Mouse (Mus musculus) liver, adult 2 months (tissue): ENCODE results near the gene Nfam1. TPM values are rescaled to one million over a fixed set of nuclear protein-coding genes. Genes with fewer than 3 reads are reported as not detected.
A peak's percentile ranks its signal among the peaks of the same experiment; 100 is the strongest.

Experiments
- DNase-seq: peaks from one replicate; pipeline ENCODE4 v3.0.0-alpha.2; 2011; ENCODE audit warnings: low read depth, low spot score; ENCODE audit errors: extremely low read depth
- H3K27ac ChIP-seq: fragments of 200-500 bp; replicated peaks from 2 replicates; pipeline ENCODE4 v1.5.1; 2012; ENCODE audit warnings: low read depth, mild to moderate bottlenecking, control low read depth, inconsistent platforms, low read length; ENCODE audit not compliant: insufficient read depth
- H3K27me3 ChIP-seq: fragments of 200-500 bp; 2 replicates; pipeline ENCODE4 v1.6.1; 2012; ENCODE audit warnings: mild to moderate bottlenecking, moderate library complexity, low read length, inconsistent platforms; ENCODE audit not compliant: control insufficient read depth, insufficient read depth
- H3K36me3 ChIP-seq: fragments of 200-500 bp; 2 replicates; pipeline ENCODE4 v1.6.1; 2012; ENCODE audit warnings: low read length, inconsistent platforms; ENCODE audit not compliant: control insufficient read depth, insufficient read depth
- H3K4me1 ChIP-seq: fragments of 200-500 bp; 2 replicates; pipeline ENCODE4 v1.6.1; 2011; ENCODE audit warnings: low read length; ENCODE audit not compliant: control insufficient read depth, insufficient read depth
- H3K4me3 ChIP-seq: fragments of 200-500 bp; 2 replicates; pipeline ENCODE4 v1.5.1; 2011; ENCODE audit warnings: low read depth, mild to moderate bottlenecking, control low read depth, low read length, moderate library complexity; ENCODE audit not compliant: insufficient read depth
- H3K79me2 ChIP-seq: fragments of 200-500 bp; 2 replicates; pipeline ENCODE4 v1.6.1; 2012; ENCODE audit warnings: inconsistent platforms, mild to moderate bottlenecking, low read length, moderate library complexity; ENCODE audit not compliant: control insufficient read depth, insufficient read depth
- H3K9ac ChIP-seq: fragments of 200-500 bp; 2 replicates; pipeline ENCODE4 v1.6.1; 2012; ENCODE audit warnings: low read depth, mild to moderate bottlenecking, control low read depth, inconsistent platforms, low read length
- CTCF ChIP-seq: fragments of 200-500 bp; IDR thresholded peaks from 2 replicates; pipeline ENCODE4 v1.5.1; 2011; ENCODE audit warnings: low read depth, low read length, control low read depth
- POLR2A ChIP-seq: fragments of 200-500 bp; IDR thresholded peaks from 2 replicates; pipeline ENCODE4 v1.6.1; 2011; ENCODE audit warnings: low read length, control low read depth; ENCODE audit not compliant: insufficient read depth; ENCODE audit errors: extremely low read depth
- WGBS: fragments of 180-500 bp; shearing (Covaris S2); methylation state at CpG from one replicate; pipeline ENCODE4 v1.1.7; 2018; 5-methylcytosine and 5-hydroxymethylcytosine counted together
- polyA plus RNA-seq: library from polyadenylated mRNA; depleted of rRNA; stranded (reverse); fragments of >200 nt; gene quantifications from 2 replicates; pipeline ENCODE4 v1.2.3, GENCODE M21; 2012
- total RNA-seq: library from RNA; depleted of rRNA; stranded (reverse); fragments of >200 nt; gene quantifications from 2 replicates; pipeline ENCODE4 v1.2.3, GENCODE M21; 2014

Gene Nfam1
- total and polyA plus RNA-seq, 2 experiments: 1.1 to 3.2 TPM

DNA sequence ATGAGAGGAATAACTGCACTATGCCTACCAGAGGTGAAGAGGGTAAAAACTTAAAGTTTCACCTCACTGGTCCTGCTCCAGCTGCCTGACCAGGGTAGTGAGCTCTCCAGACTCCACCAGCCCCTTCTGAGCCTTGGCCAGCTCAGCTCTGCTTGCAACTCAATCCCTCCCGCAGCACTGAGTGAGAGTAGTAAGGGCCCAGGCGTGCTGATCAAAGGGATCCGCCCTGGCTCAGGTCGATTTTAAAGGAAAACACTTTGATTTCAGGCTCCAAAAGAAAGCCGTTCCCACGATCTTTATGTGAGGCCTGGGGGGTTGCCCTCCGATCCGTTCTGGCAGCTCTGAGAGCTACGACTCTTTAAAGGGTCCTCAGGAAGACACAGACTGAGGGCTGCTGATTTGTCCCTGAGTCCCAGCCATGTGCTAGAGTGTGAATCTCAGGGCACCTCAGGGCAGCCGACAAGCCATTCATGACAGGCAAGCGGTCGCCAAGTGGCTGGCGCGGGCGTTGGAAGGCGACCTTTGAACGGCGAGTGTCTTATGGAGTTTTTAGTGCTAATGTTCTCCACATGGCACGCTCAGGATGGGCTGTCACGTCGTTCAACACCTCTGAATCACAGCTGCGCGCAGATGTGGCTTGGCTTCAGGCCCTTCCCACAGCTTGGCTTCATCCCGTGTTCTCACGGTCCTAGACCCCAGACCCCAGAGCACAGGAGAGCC is 7.9 kb downstream of the Nfam1 start:
- DNase-seq: peak; percentile 42
- WGBS: 29% methylated on average over 25 of the region's 25 CpGs
- TF ChIP-seq POLR2A: no peak
- TF ChIP-seq CTCF: no peak
- no peaks in the 10 kb centered on the region for H3K36me3 ChIP-seq
- H3K79me2 ChIP-seq: no peaks in the 10 kb centered on the region
- no peaks in the 10 kb centered on the region for H3K27me3 ChIP-seq
- H3K9ac ChIP-seq: no peak overlapping the region; the same call in 1 of the 2 replicates
- H3K27ac ChIP-seq: no peak overlapping the region
- H3K4me1 ChIP-seq: peaks cover 5% of the 10 kb centered on the region
- H3K4me3 ChIP-seq: no peak overlapping the region

DNA sequence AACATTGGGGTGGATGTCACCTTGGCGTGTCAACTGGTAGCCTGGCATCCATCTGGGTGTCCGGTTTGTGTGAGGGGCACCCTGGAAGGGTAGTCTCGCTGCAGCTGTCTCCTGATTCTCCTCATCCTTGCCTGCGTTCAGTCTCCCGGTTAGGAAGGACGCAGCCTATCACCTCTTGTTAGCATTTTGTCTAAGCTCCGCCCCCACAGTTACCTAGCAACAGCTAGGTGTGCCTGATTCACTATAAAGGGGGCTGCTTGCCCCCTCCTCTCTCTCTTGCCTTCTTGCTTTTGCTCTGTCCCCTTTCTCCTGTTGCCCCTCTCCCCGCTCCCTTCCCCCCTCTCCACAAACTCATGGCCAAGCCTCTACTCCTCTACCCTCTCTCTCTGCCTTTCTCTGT is 10.2 kb downstream of the Nfam1 start:
- Histone ChIP-seq H3K27ac (no peak overlapping the region), H3K4me1 (peaks cover 5% of the 10 kb centered on the region), H3K36me3 (no peaks in the 10 kb centered on the region), H3K4me3 (no peak overlapping the region), H3K27me3 (no peaks in the 10 kb centered on the region), H3K79me2 (no peaks in the 10 kb centered on the region), H3K9ac (no peak overlapping the region)
- no peak for DNase-seq
- WGBS: 75% methylated on average over 8 of the region's 8 CpGs
- TF ChIP-seq POLR2A: no peak
- no peak for TF ChIP-seq CTCF

DNA sequence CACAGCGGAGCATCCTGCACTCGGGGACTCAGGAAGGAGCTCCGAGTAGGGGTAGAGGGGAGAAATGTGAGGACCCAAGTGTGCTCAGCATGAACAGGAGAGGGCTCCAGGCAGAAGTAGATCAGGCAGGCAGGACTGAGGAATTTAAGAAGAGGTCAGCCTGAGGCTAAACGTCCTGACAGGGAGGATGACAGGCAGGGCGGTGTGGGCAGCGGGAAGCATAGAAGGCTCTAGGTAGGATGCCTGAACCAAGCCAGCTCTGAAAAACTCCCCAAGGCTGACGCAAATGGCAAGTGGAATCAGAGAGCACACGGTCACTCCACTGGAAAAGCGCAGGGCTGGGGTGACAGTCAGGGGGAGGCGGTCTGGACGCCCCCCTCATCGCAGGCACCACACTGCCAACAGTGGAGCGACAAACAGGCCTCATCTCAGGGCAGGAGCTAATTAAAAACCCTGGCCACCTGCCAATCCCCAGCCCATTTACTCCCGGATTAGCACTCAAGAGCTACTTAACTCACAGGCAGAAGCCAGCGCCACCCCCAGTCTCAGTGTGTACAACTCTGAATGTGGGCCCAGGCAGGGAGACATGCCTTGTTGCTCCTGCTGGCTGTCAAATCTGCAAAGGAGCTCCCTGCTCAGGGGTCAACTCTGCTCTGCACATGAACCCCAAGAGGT is 22.0 kb downstream of the Nfam1 start:
- 67% methylated on average over 15 of the region's 15 CpGs for WGBS
- Histone ChIP-seq H3K4me1 (no peaks in the 10 kb centered on the region), H3K4me3 (no peak overlapping the region), H3K9ac (no peak overlapping the region), H3K79me2 (no peaks in the 10 kb centered on the region), H3K27ac (no peak overlapping the region), H3K36me3 (no peaks in the 10 kb centered on the region), H3K27me3 (no peaks in the 10 kb centered on the region)
- no peak for DNase-seq
- TF ChIP-seq CTCF (no peak), POLR2A (no peak)

DNA sequence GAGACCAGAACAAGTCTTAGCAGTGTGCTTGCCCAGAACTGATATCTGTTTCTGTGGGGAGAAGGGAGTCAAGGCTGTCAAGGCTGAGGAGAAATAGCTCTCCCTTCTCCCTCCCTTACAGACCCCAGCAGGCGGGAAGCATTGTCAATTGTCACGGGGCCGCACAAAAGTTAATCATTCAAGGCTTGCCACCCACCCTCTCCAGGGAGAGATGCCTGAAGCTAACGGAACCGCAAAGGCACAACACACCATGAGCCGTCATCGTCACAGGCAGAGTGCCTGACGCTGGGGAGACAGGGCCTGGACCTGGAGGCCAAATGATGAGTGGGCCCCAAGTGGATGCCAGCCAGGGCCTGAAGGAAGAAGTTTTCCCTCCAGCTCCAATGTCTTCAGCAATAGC is 22.7 kb downstream of the Nfam1 start:
- TF ChIP-seq POLR2A: no peak
- no peak for TF ChIP-seq CTCF
- H3K36me3 ChIP-seq: no peaks in the 10 kb centered on the region
- no peak for DNase-seq
- H3K79me2 ChIP-seq: no peaks in the 10 kb centered on the region
- H3K4me3 ChIP-seq: no peak overlapping the region
- no peak overlapping the region for H3K9ac ChIP-seq
- no peaks in the 10 kb centered on the region for H3K4me1 ChIP-seq
- H3K27ac ChIP-seq: no peak overlapping the region
- 63% methylated on average over 8 of the region's 8 CpGs for WGBS
- no peaks in the 10 kb centered on the region for H3K27me3 ChIP-seq

DNA sequence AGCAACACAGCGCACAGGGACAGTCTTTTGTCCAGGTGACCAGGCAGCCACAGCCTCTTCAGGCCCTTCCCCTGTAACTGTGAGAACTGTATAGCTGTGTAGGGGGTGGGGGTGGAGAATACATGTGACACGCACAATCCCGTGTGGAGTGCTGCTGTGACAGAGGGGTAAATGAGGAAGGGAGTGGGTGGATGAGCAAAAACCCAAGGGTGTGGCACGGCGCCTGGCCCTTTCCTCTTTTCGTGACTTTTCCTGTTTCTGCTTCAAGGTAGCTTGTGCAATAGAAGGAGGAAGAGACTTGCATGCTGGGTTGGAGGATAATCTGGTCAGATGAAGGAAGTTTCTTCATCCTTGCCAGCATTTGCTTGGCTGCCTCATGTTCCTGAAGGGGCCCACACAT is 23.6 kb downstream of the Nfam1 start:
- 80% methylated on average over 6 of the region's 6 CpGs for WGBS
- no peaks in the 10 kb centered on the region for H3K4me1 ChIP-seq
- no peak for TF ChIP-seq POLR2A
- no peak for TF ChIP-seq CTCF
- no peaks in the 10 kb centered on the region for H3K79me2 ChIP-seq
- DNase-seq: peak; percentile 37
- H3K27me3 ChIP-seq: no peaks in the 10 kb centered on the region
- H3K36me3 ChIP-seq: no peaks in the 10 kb centered on the region
- no peak overlapping the region for H3K27ac ChIP-seq
- no peak overlapping the region for H3K9ac ChIP-seq
- H3K4me3 ChIP-seq: no peak overlapping the region

DNA sequence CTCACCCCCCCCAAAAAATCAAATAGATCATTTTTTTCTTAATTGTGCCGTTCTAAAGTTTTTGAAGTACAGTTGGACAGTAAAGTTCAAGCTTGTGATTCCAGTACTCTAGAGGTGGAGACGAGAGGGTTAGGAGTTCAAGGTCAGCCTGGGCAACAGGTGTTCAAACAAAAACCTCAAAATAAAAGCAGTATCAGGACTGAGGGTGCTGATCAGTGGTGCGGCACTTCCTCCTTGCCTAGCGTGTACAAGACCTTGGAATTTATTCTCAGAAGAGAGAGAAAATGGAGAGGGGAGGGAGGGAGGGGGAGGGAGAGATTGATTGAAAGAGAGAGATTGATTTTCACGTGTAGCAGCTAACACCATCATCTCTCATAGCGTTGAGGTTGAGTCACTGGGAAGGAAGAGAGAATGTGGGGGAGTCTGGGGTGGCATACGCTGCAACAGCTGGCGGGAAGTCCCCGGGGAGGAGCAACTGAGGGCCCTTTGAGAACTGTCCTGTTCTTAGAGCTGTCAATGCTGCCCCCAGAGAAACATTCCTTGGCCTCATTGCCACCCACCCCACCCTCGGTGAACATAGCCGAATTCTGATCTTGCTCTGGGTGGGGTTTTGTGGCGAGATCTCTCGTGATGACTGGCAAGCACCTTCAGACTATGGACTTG is 24.2 kb downstream of the Nfam1 start:
- WGBS: 60% methylated on average over 13 of the region's 13 CpGs
- Histone ChIP-seq H3K27me3 (no peaks in the 10 kb centered on the region), H3K9ac (no peak overlapping the region), H3K4me1 (no peaks in the 10 kb centered on the region), H3K4me3 (no peak overlapping the region), H3K36me3 (no peaks in the 10 kb centered on the region), H3K79me2 (no peaks in the 10 kb centered on the region), H3K27ac (no peak overlapping the region)
- peak; percentile 15 for DNase-seq
- TF ChIP-seq POLR2A (no peak), CTCF (no peak)
